Mouse (Mus musculus) gastrocnemius, postnatal 14 days (tissue): ENCODE measurements around the gene Yif1b. TPM values are rescaled to one million over a fixed set of nuclear protein-coding genes. Genes with fewer than 3 reads are reported as not detected.
A peak's percentile ranks its signal among the peaks of the same experiment; 100 is the strongest.

Experiments used
- DNase-seq: peaks from one replicate; pipeline ENCODE4 v3.0.0; 2021; ENCODE audit warnings: mixed read lengths
- intact Hi-C: fragments of 180-260 bp; cut with DNase I; formaldehyde crosslinking; loops from one replicate; pipeline ENCODE4 v1.15.1; 2025; ENCODE audit warnings: low total_unique reads
- total RNA-seq, 2 experiments: library from RNA; stranded (reverse); gene quantifications; 2 replicates each; pipeline ENCODE4 v1.2.3; 2021

The Yif1b gene
- total RNA-seq, 2 experiments from 2014 or later: 49.4 to 56.8 TPM

DNA sequence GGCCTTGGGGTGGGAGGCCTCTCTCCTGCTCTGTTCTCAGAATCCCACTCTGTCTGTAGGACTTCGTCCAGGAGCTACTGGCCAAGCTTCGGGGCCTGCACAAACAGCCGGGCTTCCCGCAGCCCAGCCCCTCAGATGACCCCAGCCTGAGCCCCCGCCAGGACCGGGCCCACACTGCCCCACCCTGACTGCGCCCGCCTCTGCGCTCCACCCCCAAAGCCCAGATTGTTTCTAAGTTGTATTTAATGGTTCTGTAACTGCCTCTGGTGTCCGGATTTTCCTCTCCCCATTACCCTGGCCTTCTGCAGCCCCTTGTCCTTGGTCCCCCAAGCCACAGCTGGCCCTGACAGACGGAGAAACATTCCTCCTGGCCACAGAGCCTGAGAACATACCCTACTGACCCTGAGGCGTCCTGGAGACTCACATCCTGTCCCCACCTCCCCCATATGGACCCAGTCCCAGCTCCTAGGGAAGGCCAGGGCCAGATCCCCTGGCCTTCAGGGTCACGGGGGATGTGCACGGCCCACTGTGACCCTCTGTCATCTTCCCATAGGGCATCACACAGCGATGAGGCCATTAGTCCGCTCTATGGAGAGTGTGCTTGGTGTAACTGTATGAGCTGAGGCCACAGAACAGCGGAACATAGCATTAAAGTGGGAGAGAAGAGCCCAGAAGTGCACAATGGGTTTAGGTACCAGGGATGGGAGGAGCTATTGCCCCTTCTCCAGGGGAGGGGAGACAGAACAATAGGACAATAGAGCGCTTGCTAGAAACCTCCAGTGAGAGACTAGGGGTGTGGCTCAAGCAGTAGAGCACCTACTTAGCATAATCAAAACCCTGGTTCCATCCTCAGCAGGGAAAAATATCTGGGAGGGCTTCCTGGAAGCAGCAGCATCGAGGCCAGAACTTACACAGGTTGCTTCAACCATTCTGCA lies 55.3 kb downstream of the Yif1b start:
- intact Hi-C loops: loop anchor here (2.0 kb wide), 1 partner anchor 47 kb away; no protein-coding TSS in a partner anchor
- DNase-seq: peak; percentile 76

DNA sequence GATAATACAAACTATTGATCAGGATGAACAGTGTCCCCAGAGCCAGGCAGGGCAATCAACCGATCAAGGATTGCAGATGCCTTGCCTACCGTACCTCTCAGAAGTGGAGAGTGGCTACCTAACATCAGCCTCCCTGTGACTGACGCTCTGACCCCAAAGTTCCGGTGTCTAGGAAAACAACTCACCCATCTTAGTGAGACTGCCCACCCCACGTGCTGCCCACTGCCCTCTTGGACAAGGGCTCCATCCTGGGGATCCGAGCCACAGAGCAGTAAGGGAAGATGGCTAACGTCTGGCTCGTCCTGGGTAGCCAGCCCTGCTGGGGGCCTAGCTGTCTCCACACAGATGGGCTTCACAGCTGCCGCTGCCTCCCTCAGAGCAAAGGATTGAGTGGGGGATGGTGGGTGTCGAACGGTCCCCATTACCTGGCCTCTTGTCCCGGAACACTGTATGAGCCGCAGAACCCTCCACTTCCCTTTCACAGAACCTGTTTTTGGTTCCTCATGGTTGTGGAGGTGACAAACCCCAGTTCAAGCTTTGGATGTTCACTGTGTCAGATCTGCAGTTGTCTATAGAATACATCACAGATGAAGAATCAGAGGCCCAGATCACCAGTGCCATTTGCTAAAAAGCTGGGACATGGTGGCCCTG lies 56.1 kb downstream of the Yif1b start:
- DNase-seq: no peak
- intact Hi-C loops: loop anchor here (2.0 kb wide), 1 partner anchor 47 kb away; no protein-coding TSS in a partner anchor

DNA sequence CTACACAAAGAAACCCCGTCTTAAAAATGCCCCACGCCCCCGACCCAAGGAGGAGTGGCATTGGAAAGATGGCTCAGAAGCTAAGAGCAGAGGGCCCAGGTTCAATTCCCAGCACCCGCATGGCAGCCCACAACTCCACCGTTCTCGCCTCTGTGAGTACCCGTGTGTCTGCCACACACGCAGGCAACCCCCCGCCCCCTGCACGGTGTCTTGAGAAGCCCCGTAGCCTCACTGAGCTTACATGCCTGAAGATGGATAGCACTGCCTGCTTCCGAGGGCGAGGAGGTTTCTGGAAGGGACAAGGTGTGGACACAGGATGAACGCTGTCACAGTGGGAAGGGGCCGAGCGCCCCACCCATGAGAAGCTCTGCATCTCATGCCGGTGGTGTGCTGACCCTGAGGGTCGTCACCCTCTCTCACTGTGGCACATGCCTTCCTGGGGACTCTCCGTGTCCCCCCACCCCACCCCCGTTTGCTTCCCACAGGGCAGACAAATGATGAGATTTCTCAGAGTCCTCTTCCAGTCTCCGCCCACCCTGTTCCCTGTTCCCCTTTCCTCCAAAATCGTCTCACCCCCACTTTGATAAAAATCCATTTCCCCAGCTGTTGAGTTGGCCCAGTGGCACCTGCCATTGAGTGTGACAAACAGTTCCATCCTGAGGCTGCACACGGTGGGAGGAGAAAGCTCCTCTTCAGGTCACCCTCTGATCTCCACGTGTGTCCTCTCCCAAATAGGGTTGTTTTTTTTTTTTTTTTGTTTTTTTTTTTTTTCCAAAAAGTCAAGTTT lies 57.9 kb downstream of the Yif1b start:
- no peak for DNase-seq
- intact Hi-C loops: loop anchor here (2.0 to 5.0 kb wide), 2 partner anchors 49 to 164 kb away; partner anchors contain the start of gene Rasgrp4

DNA sequence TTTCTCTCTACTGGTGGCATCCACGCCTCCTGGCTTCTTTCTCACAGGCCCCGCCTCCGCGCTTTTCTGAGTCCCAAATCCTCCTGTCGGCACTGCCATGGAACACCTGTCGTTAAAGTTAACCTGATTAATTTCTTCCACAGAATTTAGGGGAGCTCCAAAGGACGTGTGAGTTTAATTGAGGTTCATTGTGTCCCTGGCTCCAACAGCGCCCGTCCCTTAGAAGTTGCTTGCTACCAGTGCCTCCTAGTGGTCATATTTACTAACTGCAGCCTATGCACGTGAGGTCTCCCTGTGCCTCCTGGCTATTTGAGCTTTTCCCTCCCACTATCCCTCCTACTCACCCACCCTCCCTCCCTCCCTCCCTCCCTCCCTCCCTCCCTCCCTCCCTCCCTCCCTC lies 58.9 kb downstream of the Yif1b start:
- intact Hi-C loops: loop anchor here (5.0 kb wide), 1 partner anchor 165 kb away; the partner anchor contains the start of gene Rasgrp4
- peak; percentile 63 for DNase-seq

Other genes with a start within 250 kb of the Yif1b start
- 100 to 1,000 TPM; 746 to 901 TPM for gene Ryr1, start 113.2 kb upstream of the Yif1b start, total RNA-seq
- gene Rasgrp4, start 103.5 kb upstream of the Yif1b start, total RNA-seq: under 1 TPM; 0.73 to 0.82 TPM
- 10 to 100 TPM; 12.3 to 13.0 TPM for gene Fam98c, start 82.1 kb upstream of the Yif1b start, total RNA-seq
- under 1 TPM; 0.35 to 0.38 TPM for gene Ggn, start 68.1 kb upstream of the Yif1b start, total RNA-seq
- 1 to 10 TPM in 1 of 2 experiments, under 1 TPM in 1; 0.78 to 1.8 TPM for gene Spred3, start 67.9 kb upstream of the Yif1b start, total RNA-seq
- gene Psmd8, start 57.6 kb upstream of the Yif1b start, total RNA-seq: 100 to 1,000 TPM; 171 to 188 TPM
- gene Catsperg1, start 24.3 kb upstream of the Yif1b start, total RNA-seq: under 1 TPM in 1 of 2 experiments, not detected in 1; 0.25 TPM
- gene Kcnk6, start 5.8 kb upstream of the Yif1b start, total RNA-seq: 1 to 10 TPM; 2.2 to 2.6 TPM
- gene 2200002D01Rik, start 10.1 kb downstream of the Yif1b start, total RNA-seq: 1 to 10 TPM in 1 of 2 experiments, under 1 TPM in 1; 0.59 to 1.2 TPM
- 1 to 10 TPM; 5.5 to 6.4 TPM for gene Spint2, start 43.6 kb downstream of the Yif1b start, total RNA-seq
- 10 to 100 TPM in 1 of 2 experiments, 1 to 10 TPM in 1; 9.4 to 11.6 TPM for gene Ppp1r14a, start 51.0 kb downstream of the Yif1b start, total RNA-seq
- gene Dpf1, start 65.6 kb downstream of the Yif1b start, total RNA-seq: 1 to 10 TPM; 2.7 to 4.5 TPM